Mouse (Mus musculus): ENCODE measurements around the gene Dnajc5.
"Not testable (repeated sequence)": the region's sequence is repeated elsewhere in the genome, so short reads cannot be mapped to it uniquely, and the experiment has no call there.

Gene Dnajc5

DNA sequence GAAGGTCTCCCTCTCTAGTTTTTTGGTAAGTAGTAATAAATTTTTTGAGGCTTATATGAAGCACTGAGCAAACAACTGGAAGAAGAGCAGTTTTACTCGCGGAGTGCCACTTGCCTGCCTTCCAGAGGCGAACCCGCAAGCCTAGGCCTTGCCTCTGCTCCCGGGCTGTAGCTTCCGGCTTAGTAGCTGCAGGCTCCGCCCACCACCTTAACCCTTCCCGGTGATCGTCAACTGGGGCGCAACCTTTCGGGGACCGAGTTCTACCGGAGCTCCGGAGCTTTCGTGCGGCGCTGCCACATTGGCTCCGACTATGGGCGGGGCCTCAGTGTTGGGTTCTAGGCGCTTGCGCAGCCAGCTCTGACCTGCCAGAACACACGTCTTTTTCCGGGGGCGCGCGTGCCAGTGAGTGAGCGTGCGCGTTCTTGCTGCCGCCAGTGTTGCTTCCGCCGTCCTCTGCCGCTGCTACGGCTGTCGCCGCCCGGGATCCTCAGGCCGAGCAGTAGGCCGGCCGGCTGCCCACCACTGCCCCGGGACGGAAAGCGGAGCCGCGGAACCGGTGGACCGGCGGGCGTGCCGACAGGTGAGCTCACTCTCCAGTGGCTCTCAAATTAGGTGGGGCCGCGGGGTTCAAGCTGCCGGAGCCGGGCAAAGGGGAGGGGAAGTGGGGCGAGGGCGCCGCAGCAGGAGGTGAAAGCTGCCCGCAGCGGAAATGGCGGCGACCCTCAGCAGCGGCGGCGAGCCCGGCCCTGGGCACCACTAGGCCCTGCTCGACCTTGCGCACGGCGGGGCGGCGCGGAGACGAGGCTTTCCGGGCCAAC lies at the start of gene Dnajc5:
TSS of gene Dnajc5 (plus strand) at position 368 of the 818 bp plus-strand sequence.
- DNase-seq (ENCODE audit: low read depth): peak; percentile 98

DNA sequence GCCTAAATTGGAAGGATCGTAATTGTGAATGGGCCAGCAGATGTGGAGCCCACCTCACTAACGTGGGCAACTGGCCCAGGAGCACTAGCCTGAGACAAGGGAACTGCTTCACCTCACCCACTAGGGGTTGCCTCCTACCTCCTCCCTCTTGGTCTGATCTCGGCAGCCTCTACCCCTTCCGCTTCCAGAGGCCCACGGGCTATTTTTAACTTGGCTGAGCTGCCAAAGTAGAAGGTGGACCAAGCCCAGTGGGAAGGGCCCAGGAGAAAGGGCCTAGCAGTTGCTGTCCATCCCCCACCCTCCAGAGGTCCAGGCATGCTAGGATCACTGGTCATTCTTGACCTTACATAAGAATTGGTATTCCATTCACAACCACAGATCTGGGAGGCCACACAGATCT lies 49.0 kb upstream of the Dnajc5 start:
- no peak for DNase-seq (ENCODE audit: low read depth)

DNA sequence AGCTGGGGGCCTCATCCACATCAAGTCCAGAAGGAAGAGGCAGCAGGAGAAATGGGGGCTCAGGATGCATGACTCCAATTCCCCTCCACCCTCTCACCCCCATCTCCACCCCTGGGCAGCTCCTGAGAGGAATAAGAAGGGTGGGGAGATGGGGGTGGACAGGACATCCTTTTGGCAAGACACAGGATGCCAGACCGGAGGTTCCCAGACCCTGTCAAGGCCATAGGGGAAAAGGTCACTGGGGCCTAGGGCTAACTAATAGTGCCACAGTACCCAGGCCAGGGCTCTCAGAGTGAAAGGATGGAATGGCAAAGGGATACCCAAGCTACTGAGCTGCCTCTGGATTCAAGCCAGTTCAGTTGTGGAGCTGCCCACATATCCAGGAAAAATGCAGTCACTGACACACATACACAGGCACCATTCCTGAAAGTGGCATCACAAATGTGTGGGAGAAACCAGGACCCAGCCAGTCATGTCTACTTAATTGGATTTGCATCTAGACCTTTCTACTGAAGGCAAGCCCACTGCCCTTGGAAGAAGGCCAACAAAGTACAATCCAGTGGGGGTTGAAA lies 47.9 kb upstream of the Dnajc5 start:
- DNase-seq (ENCODE audit: low read depth): no peak

DNA sequence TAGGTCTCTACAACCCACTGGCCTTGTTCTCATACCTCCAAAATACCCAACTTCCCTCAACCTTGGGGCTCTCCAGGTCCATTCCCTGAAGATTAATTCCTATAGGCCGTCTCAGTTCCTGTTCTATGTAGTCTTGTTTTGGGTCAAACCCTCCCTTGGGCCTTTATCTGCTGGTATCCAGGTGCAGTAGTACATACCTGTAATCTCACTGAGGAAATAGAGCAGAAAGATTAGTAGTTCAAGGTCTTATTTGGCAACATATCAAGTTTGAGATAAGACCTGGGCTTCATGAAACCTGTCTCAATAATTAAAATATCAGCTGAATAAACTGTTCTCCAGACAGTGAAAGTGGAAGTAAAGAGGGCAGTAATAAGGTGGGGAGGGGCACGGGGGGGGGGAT lies 37.2 kb upstream of the Dnajc5 start:
- no peak for DNase-seq (ENCODE audit: low read depth)

DNA sequence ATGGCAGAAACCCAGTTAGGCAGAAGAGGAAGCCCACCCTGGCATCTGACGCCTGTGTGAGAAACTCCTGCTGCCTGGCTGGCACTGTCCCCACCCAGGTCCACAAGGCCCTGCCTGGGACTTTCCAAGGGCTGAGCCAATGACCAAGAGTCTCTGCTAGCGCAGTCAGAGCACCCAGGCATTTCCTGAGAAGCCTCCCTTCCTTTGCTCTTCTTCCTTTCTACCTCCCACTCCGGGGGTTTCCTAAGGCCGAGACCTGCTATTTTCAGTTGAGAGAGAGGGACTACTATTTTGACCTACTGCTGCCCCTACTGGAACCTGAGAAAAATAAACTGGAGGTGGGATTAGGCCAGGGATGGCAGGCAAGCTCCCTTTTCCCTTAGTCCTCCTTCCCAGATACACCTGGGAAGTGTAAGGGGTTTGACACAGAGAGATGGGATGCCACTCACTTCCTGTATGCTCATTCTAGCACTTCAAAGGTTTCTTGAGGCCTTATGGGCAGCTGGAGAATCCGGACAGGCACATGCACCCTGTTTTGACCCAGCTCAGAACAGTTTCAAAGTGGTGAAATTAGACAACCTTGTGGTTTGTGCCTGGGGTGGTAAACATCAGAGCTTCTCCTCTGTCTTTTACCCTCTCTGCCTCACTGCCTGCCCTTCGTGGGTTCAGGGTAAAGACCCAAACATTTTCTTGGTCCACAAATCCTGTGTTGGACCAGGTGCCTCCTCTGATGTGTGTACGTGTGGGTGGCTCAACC lies 36.5 kb upstream of the Dnajc5 start:
- no peak for DNase-seq (ENCODE audit: low read depth)

DNA sequence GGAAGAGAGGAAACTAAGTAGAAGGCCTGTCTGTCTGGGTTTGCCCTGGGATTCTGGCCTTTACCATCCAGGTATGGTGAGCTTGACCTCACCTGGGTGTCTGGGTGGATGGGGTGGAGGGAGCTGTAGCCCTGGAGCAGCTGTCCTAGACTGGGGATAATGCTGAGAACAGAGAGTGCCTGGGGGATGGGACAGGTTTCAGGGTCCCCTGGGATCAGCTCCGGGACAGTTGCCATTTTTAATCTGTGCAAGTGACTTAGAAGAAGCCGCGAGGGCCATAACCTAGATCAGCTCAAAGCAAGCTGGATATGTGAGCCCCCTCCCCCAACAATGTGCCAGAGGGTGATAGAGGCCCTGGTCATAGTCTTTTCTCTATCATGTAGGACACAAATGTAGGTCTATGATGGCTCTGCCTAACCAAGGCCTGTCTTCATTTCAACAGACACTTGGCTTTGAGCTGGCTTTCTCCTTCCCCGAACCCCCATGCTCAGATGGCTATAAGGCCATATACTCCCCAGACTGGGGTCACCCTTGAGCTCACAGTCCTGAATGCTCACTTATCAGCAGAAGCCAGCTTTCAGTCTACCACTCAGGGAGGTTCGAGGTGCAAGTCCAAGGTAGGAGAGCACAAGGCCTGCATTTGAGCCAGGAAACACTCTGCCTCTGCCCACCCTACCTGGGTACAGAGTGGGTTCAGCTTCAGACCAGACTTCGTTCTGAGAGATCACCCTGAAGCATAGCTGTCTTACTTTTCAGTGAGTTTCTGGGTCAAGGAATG lies 35.6 kb upstream of the Dnajc5 start:
- no peak for DNase-seq (ENCODE audit: low read depth)

DNA sequence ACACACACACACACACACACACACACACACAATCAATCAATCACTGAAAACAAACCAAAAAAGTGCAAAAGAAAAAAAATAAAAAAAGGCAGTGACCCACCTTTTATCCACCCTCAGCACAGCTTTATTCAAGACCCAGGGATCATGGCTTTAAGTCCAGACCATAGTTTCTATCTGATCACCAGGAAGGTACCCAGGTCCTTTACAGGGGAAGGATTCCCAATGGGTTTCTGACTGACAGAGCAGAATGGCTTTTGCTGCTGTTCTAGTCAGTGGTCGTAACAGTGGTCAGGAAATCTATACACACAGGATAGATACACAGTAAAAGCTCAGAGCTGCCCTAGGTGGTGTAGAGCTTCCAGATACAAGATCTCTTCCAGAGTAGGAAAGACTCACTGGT lies 34.5 kb upstream of the Dnajc5 start:
- DNase-seq (ENCODE audit: low read depth): no peak

DNA sequence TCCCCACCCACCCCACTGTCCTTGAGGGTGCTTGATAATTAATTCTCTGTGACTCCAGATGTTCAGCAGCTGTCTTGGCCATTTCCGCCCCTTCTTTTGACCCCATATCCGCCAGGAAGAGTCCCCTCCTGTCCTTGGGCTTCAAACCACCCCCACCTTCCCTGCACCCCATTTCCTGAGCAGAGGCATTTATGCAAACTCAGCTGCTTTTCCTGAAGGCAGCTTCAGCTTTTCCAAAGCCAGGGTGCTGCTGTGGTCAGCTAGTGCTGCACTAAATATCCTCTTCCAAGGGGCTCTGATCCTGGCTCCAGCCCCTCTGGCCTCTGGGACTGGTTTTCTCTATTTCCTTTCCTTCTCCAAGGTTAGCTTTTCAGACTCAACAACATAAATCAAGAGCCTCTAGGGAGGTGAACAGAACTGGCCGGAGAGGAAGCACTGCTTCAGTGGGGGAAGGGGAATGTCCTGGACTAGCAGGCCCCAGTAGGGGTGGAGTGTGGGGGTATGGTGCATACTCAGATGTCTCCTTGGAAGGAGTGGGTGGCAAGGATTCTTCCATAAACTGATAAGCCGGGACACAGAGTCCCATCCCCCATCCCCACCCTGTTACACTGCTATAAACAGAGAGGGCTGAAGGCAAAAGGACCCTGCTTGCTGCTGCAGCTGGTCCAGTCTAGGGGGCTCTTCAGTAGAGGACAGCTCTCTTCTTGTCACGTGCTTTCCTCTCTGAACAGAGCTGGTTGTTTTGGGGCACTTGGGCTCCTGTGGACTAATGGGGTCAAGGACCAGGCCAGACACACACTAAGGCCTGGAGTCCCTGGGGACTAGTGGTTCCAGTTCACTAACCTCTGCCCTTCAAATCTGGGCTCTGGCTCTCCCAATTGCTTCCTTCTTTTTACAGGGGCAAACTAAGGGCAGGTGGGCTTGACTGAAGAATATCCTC lies 32.7 kb upstream of the Dnajc5 start:
- DNase-seq (ENCODE audit: low read depth): no peak

DNA sequence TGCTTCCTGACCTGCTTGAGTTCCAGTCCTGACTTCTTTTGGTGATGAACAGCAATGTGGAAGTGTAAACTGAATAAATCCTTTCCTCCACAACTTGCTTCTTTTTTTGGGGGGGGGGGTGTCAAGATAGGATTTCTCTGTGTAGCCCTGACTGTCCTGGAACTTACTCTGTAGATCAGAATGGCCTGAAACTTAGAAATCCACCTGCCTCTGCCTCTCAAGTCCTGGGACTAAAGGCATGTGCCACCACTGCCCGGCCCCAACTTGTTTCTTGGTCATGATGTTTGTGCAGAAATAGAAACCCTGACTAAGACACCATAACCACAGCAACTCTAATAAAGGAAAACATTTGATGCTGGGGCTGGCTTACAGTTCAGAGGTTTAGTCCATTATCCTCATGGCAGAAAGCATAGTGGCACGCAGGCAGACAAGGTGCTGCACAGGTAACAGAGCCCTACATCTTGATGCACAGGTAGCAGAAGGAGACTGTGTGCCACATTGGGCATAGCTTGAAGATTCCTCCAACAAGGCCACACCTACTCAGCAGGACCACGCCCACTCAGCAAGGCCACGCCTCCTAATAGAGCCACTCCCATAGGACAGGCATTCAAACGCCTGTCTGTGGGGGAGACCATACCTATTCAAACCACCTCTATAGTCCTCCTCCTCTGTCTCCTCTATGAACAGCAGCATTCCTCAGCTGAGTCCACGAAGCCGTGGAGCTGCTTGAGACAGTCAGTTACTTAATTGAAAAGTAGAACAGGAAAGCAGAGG lies 28.7 kb upstream of the Dnajc5 start:
- DNase-seq (ENCODE audit: low read depth): peak; percentile 88

DNA sequence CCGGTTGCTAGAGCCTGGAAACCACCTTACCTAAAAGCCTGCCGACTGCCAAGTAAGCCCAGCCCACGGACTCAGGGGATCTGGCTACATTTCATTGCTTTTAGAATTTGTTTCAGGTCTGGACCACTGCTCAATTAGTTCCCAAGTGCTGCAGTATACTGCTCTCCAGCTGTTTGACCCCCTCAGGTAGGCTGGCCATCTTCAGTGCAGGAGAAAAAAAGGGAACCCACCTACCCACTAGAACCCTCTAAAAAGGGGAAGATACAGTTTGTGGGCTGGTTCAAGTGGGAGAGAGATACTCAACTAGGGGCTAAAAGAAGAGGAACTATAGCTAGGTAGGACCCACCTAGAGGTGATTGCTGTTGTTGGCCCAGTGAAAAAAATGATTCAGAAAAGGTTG lies 28.1 kb upstream of the Dnajc5 start:
- DNase-seq (ENCODE audit: low read depth): no peak

DNA sequence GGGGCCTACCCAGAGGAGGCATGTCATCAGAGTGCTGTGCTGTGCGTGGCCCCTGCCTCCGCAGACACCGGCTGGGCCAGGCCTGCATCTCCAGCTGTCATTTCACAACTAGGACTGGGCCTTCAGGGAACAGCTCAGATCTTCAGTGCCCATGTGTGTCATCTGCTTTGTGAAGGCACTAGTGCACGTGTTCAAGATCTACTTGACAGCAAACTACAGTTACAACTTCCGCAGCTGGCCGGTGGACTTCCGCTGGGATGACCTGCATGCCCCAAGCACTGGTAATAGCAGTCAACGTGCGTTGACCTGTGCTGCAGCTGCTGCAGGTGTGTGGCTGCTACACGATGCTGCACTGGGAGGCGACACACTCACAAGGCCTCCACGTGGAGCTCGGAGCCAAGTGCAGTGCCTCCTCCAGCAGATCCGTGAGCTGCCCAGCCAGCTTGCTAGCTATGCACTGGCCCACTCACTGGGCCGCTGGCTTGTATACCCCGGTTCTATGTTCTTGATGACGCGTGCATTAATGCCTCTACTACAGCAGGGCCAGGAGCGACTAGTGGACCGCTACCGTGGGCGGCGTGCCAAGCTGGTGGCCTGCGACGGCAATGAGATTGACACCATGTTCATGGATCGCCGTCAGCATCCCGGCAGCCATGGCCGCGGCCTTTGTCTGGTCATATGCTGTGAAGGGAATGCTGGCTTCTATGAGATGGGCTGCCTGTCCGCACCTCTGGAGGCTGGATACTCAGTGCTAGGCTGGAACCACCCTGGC lies 26.9 kb upstream of the Dnajc5 start, which contains the start of gene Abhd16b:
TSS of gene Abhd16b (plus strand) at position 51 of the 772 bp plus-strand sequence.
- DNase-seq (ENCODE audit: low read depth): no peak

DNA sequence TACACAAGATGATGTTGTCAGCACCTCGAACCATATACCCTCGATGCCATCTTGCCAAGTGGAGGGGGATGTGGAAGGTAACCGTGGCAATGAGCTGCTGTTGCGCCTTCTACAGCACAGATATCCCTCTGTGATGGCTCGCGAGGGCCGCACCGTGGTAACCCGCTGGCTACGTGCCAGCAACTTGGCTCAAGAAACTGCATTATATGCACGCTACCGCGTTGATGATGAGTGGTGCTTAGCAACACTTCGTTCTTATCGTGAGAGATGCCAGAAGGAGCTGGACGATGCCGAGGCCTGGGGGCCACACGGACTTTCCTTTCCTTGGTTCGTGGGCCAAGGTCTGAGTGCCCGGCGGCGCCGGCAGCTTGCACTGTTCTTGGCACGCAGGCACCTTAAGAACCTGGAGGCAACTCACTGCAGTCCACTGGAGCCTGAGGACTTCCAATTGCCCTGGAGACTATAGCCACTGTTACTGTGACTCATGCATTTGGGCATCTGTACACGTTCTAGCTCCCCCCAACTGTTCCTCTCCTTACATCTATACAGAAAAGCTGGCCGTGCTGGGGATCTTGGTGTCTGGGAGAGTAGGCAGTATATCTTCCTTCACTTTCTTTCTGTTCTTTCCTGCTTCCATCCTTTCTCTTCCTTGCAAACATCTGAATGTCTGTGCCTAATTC lies 25.9 kb upstream of the Dnajc5 start:
- no peak for DNase-seq (ENCODE audit: low read depth)

DNA sequence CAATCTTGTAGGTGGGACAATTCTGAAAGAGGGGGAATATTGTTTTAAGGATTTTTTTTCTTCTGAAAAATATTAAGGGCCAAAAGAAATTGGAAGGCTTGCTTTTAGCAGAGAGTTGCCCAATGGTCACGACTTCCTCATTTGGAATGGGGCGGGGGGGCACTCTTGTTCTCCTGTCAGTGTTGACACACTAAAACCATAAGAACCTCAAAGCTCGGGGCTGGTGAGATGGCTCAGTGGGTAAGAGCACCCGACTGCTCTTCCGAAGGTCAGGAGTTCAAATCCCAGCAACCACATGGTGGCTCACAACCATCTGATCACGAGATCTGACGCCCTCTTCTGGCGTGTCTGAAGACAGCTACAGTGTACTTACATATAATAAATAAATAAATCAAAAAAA lies 24.4 kb upstream of the Dnajc5 start:
- DNase-seq (ENCODE audit: low read depth): not testable (repeated sequence)

DNA sequence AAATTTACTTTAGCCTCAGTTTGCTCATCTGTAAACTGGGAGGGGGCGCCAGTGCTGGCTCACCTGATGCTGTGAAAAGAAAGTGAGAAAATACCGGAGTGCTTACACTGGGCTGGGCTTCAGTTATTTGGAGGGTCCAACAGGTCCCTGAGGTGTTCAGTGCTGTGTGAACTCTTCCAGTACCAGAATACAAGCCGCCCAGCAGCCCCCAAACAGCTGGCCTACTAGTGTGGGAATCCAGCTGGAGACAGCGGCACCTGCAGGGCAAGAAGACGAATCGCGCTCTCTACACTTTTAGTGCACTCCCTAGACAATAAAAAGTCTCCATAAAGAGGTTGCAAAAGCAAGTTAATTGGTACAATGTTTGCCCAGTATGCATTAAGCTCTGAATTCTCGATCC lies 24.0 kb upstream of the Dnajc5 start:
- DNase-seq (ENCODE audit: low read depth): peak; percentile 76

DNA sequence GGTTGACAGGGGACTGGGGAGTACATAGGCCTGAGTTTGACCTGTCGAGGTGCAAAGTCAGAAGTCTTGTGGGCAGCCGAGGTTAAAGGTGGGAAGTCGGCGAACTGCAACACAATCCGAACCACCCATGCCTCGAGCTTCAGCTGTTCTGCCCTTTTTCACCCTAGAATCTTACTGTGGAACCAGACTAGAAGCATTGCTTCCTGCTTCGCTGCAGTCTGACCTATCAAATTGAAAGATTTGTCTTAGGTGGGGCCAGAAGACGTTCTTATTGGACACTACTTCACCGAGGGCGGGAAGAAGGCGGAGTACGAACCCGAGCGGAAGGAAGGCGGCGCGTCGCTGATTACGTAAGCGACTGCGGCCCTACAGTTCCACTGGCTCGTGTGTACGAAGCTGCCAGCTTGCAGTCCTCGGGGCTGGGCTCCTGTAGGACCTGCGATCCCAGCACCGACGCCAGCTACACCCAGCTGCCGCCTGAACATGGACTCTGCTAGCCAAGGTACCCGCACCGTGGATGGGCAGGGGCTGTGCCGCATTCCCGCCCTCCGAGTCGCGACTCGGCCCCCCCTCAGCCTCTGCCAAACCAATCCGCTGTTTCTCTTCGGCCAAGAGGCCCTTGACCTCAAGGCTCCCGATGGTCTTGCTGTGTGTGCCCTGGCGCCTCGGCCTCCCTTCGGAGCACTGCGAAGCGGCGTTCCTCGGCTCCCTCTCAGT lies 23.3 kb upstream of the Dnajc5 start, which contains the start of gene Tpd52l2:
TSS of gene Tpd52l2 (plus strand) at position 312 of the 717 bp plus-strand sequence.
- peak; percentile 94 for DNase-seq (ENCODE audit: low read depth)

DNA sequence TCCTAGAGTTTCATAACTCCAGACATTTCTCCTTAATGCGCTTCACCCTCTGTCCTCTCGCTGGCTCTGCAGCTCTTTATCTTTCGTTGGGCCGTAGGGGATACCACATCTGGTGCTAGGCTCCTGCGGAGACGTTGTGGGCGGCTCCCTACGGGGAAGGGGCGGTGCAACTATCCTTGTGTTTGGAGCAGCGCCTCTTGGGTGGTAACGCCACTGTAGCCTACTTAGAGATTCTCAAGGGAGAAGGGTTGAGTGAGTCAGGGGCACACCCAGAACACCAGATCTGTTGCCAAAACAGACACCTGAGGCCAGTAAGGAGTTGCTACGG lies 22.8 kb upstream of the Dnajc5 start:
- peak; percentile 86 for DNase-seq (ENCODE audit: low read depth)

DNA sequence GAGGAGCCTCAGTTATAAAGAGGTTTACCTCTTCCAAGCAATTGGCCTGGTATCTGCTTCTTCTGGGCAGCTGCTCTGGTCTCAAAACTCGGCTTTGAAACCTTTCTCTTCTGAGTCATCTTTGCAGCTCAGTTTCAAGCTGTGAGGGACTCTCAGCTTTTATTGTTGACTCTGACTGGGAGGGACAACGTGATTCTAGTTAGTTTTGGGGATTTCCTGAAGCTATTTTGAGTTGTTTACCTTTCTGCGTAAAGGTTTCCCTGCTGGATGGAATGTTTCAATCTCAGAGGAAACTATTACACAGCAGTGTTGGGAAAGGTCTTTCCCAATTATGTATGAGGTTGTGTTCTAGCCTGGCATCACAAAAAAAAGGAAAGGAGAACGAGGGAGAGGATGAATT lies 21.6 kb upstream of the Dnajc5 start:
- DNase-seq (ENCODE audit: low read depth): no peak

DNA sequence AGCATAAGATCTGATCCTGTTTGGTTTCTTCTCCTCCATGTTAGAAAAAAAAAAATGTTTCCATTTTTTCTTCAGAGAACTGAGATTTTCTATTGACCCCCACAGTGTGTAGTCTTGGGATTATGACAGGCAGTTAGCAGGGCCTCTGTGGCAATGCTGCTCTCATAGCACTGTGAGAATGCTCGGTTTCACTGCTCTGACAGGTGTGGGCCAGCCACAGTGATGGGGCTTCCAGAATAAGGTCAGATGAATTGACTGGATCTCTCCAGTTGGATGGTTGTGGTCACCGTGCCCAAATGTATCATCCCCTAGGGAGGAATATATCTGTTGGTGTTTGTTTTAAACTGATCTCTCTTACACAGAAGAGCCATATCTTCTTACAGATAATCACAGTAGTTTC lies 11.1 kb upstream of the Dnajc5 start:
- no peak for DNase-seq (ENCODE audit: low read depth)

Measured in c-Kit-positive CD71-positive TER-119-negative erythroid progenitor cells, embryonic 14.5 days (primary cell).